24 mouse cellular contexts compared by ENCODE assay signal in the genomic region with DNA sequence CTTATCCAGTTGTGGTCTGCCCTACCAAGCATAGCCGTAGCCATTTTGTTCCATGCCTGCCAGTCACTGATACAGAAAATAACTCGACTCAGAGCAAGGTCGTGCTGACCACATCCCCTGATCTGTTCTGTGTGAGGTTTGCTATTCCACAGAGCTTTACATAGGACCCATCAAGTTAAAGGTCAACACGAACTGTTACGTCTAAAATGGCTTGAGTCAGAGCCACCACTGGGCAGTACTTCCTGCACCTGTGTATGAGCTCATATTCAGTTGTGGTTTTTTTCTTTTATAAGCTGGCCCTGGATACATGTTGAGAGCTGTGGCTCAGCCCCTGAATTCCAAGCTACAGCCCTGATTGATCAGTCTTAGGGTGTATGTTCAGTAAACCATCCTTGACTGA. TPM values are rescaled to one million over a fixed set of nuclear protein-coding genes. Genes with fewer than 3 reads are reported as not detected.
"Had no signal": no experiment of that assay in that cellular context is flagged by ENCODE, and none has a peak within 500 bp of the region (broad histone marks: within the 10 kb centered on the region; RNA-seq: fewer than 3 reads in every experiment).

No protein-coding gene starts in this region.

- H3K4me1 ChIP-seq: heart, embryonic 10.5 days; heart, embryonic 12.5 days; hindbrain, embryonic 12.5 days; intestine, embryonic 15.5 days; limb, embryonic 12.5 days; liver, embryonic 13.5 days; liver, embryonic 15.5 days had no signal

- H3K4me3 ChIP-seq: heart, embryonic 10.5 days; heart, embryonic 12.5 days; hindbrain, embryonic 10.5 days; hindbrain, embryonic 12.5 days; intestine, embryonic 15.5 days; layer of hippocampus, adult 2 months; left cerebral cortex, adult 2 months; limb, embryonic 10.5 days; limb, embryonic 12.5 days; liver, embryonic 13.5 days; liver, embryonic 15.5 days had no signal

- H3K27me3 ChIP-seq: heart, embryonic 12.5 days; hindbrain, embryonic 12.5 days; intestine, embryonic 15.5 days; limb, embryonic 12.5 days; liver, embryonic 13.5 days; liver, embryonic 15.5 days had no signal

- H3K27ac ChIP-seq: heart, embryonic 10.5 days; hindbrain, embryonic 10.5 days; hindbrain, embryonic 12.5 days; hindbrain, embryonic 14.5 days; intestine, embryonic 15.5 days; layer of hippocampus, adult 2 months; left cerebral cortex, adult 2 months; limb, embryonic 10.5 days; limb, embryonic 12.5 days; liver, embryonic 13.5 days; liver, embryonic 15.5 days had no signal

- H3K9me3 ChIP-seq: heart, embryonic 10.5 days; heart, embryonic 12.5 days; hindbrain, embryonic 10.5 days; hindbrain, embryonic 12.5 days; intestine, embryonic 15.5 days; limb, embryonic 10.5 days; limb, embryonic 12.5 days; liver, embryonic 13.5 days; liver, embryonic 15.5 days had no signal

- H3K9ac ChIP-seq: heart, embryonic 12.5 days; hindbrain, embryonic 12.5 days; hindbrain, embryonic 14.5 days; intestine, embryonic 15.5 days; limb, embryonic 12.5 days; liver, embryonic 13.5 days; liver, embryonic 15.5 days had no signal

- H3K4me2 ChIP-seq: heart, embryonic 12.5 days; hindbrain, embryonic 12.5 days; hindbrain, embryonic 14.5 days; intestine, embryonic 15.5 days; limb, embryonic 12.5 days; liver, embryonic 11.5 days; liver, embryonic 13.5 days; liver, embryonic 15.5 days had no signal

- DNase-seq: gastrocnemius, postnatal 14 days; heart, postnatal 10 days; heart, postnatal 4 days; kidney, adult 18-20 months; kidney, adult 8-10 months; kidney, postnatal 10 days; kidney, postnatal 25 days; kidney, postnatal 4 days; layer of hippocampus, adult 9-11 months; liver; liver, embryonic 13.5 days had no signal

RNA-seq across cellular contexts. Expression of a gene that starts 31.8 kb away (rescaled TPM):
- total RNA-seq: granulocyte monocyte progenitor cell, adult 5-6 weeks had no signal
